Mouse (Mus musculus) adipocyte (in vitro differentiated cells): Measurements from ENCODE around the gene Rragd.

Source experiments
- DNase-seq: peaks from one replicate; pipeline ENCODE4 v3.0.0-alpha.2; 2016; ENCODE audit warnings: low spot score

Gene Rragd

GRCm38 (mm10) chr4:33049601-33050000, 66.8 kb downstream of the Rragd start:
- DNase-seq = no peak

DNA sequence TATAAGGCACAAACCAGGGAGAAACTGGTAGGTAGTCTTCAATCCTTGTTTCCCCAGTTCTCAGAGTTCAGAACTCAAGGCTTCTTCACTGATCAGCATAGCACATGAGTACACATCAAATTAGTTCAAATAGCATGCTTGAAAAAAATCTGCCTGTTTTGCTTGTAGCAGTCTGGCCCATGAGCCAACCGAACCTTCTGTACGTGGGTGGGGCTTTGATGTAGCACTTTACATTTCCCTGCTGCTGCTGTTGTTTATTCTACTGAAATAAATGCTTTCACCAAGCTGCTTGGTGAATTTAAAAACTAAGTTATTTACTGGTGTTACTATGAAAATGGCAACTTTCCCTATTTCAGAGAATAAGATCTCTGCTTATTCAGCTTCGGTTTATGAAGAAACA, 69.2 kb downstream of the Rragd start:
- no peak for DNase-seq

DNA sequence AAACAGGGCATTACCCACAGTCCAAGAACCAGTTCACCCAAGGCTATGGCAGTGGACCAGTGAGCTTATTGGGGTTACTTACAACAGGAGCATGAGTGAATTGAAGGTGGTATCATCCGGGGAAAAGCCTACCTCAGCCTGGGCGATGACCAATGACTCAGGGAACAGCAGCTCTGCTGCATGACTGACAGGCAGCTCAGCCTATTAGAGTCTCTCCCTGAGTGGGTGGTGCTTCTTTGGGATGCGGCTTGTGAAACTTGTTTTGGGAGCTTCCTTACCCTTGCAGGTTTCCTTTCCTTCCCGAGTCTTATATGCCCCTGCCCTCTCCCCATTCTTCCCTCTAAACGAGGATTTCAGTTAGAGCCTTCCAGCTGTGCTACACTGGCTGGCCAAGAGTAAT, 69.8 kb downstream of the Rragd start:
- no peak for DNase-seq

DNA sequence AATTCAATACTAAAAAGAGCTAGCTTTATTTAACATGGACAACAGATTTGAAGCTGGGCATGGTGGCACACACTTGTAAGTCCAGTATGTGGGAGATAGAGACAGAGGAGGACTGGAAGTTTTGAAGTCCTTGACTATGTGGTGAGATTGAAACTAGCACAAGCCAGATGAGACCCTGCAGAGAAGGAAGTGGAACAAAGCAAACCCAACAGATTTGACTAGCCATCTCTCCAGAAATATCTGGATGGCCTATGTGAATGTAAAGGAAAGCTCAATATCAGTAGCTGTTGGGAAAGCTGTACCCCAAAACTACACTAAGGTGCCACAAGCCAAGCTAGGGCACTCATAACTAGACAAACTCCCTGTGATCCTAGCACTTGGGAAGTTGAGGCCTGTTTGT, 71.6 kb downstream of the Rragd start:
- no peak for DNase-seq

- peak; percentile 56 for DNase-seq
Observed at GRCm38 (mm10) chr4:33056317-33056716, 73.5 kb downstream of the Rragd start.

DNA sequence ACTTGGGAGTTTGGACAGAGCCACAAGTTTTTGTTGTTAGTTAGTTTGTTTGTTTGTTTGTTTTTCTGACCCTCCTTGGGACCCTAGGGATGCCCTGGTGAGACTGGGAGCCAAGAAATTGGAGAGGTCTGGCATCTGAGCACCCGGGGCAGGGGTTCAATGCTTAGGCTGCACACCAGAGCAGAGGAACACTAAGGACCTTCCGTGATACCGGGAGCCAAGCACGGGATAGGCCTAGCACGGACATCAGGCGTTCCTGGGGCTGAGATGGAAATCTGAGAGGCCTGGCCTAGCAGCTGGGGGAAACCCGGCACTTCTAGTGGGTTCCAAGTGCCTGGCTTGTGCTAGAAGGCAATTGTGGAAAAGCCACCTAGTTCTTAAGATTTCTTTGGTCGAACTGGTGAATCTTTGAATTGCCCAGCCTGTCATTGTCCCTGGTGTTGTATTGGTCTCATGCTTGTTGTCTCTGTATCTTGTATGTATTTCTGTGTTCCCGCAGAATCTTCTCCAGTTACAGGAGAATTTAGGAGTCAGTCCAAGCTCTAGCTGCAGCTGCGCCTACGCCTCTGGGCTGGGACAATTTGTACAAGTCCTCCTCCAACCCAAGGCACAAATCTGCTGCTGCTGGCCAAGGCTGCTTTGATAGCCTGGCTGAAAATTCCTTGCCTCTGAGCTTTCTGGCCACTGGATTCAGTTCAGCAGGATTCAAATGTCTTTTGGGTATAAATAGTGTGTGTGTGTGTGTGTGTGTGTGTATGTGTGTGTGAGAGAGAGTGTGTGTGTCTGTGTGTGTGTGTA, 75.3 kb downstream of the Rragd start:
- peak; percentile 89 for DNase-seq

- no peak for DNase-seq
Observed at GRCm38 (mm10) chr4:33061158-33061557, 78.3 kb downstream of the Rragd start.

- peak; percentile 20 for DNase-seq
Observed at GRCm38 (mm10) chr4:33062981-33063380, 80.1 kb downstream of the Rragd start, which contains the start of gene Gabrr2. Gabrr2 (plus strand) TSS chr4:33062999.

DNA sequence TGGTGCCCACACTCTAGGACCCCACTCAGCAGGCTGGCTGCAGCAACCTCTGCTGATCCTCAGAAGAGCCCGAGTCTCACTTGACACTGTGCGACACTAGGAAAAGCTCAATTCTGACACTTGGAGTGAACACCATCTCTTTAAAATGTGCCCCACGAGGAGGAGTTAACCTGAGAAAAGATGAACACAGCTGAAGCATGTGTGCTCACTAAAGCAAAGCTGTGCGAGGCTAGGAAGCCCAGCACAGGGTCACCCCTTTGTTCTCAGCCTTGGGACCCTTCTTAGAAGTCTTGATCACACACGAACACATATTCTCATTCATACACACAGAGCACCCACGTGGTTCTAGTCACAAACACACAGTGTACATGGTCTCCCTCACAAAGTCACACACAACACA, 82.1 kb downstream of the Rragd start:
- no peak for DNase-seq

- no peak for DNase-seq
Observed at GRCm38 (mm10) chr4:33066223-33066960, 83.6 kb downstream of the Rragd start.

- DNase-seq = no peak
Observed at GRCm38 (mm10) chr4:33067331-33067730, 84.5 kb downstream of the Rragd start.

- DNase-seq = no peak
Observed at GRCm38 (mm10) chr4:33067826-33068225, 85.0 kb downstream of the Rragd start.

- no peak for DNase-seq
Observed at GRCm38 (mm10) chr4:33068894-33069293, 86.1 kb downstream of the Rragd start.

GRCm38 (mm10) chr4:33070326-33070725, 87.5 kb downstream of the Rragd start:
- no peak for DNase-seq

DNA sequence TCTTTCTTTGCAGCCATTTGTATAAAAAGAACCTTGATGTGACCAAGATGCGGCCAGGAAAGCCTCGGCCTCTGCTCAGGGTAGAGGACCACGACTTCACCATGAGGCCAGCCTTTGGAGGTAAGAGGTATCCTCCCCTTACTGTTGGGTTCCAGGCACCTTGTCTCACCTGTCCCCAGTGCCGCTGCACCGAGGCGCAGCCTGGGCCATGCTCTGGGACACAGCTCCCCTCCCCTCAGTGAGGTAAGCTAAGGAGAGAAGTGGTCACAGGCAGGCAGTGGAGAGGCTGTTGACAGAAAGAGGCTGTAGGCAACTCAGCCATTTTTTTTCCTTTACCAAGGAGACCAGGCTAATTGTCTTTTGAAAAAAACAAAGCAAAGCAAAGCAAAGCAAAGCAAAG, 88.5 kb downstream of the Rragd start:
- no peak for DNase-seq
